Mouse (Mus musculus) liver, postnatal 0 days (tissue): ENCODE measurements around the gene Olfr1284. TPM values are rescaled to one million over a fixed set of nuclear protein-coding genes. Genes with fewer than 3 reads are reported as not detected.
"Not testable (repeated sequence)": the region's sequence is repeated elsewhere in the genome, so short reads cannot be mapped to it uniquely, and the experiment has no call there.

Experiments used
- ATAC-seq: fragments of 200-750 bp; cut with Nextera tagmentation; 2 replicates; pipeline ENCODE4 v1.8.0; 2017; ENCODE audit warnings: mild to moderate bottlenecking, moderate library complexity
- DNase-seq: peaks from one replicate; pipeline ENCODE4 v3.0.0-alpha.2; 2016
- H3K27ac ChIP-seq: fragments of 300-500 bp; sonication (generic); 2 replicates; pipeline ENCODE4 v1.5.1; 2014; ENCODE audit warnings: antibody characterized with exemption, moderate library complexity, mild to moderate bottlenecking, low read depth
- H3K27me3 ChIP-seq: fragments of 300-500 bp; sonication (generic); 2 replicates; pipeline ENCODE4 v1.6.1; 2014; ENCODE audit warnings: low read length, control low read depth, mixed read lengths; ENCODE audit not compliant: insufficient read depth
- H3K36me3 ChIP-seq: fragments of 300-500 bp; sonication (generic); replicated peaks from 2 replicates; pipeline ENCODE4 v1.6.1; 2014; ENCODE audit warnings: mild to moderate bottlenecking, control low read depth, low read length, moderate library complexity, mixed read lengths; ENCODE audit not compliant: insufficient read depth
- H3K4me1 ChIP-seq: fragments of 300-500 bp; sonication (generic); 2 replicates; pipeline ENCODE4 v1.6.1; 2014; ENCODE audit warnings: antibody characterized with exemption, mild to moderate bottlenecking, control low read depth; ENCODE audit not compliant: insufficient read depth
- H3K4me2 ChIP-seq: fragments of 300-500 bp; sonication (generic); 2 replicates; pipeline ENCODE4 v1.6.1; 2014; ENCODE audit warnings: low read depth, mild to moderate bottlenecking, low read length, moderate library complexity, mixed read lengths
- H3K4me3 ChIP-seq: fragments of 300-500 bp; sonication (generic); 2 replicates; pipeline ENCODE4 v1.5.1; 2014; ENCODE audit warnings: low read depth, low read length
- H3K9ac ChIP-seq: fragments of 300-500 bp; sonication (generic); replicated peaks from 2 replicates; pipeline ENCODE4 v1.6.1; 2014; ENCODE audit warnings: mild to moderate bottlenecking, moderate library complexity
- H3K9me3 ChIP-seq: fragments of 300-500 bp; sonication (generic); 2 replicates; pipeline ENCODE4 v1.6.1; 2016; ENCODE audit warnings: mild to moderate bottlenecking, control low read depth, low read length, mixed read lengths
- CTCF ChIP-seq: sonication (generic); IDR thresholded peaks from 2 replicates; pipeline ENCODE4 v1.5.1; 2016; ENCODE audit warnings: antibody characterized with exemption, low read depth
- EP300 ChIP-seq: IDR thresholded peaks from 2 replicates; pipeline ENCODE4 v1.6.1; 2016; ENCODE audit warnings: antibody characterized with exemption, low read depth, mild to moderate bottlenecking
- WGBS: fragments of 180-500 bp; shearing (Covaris S2); extraction: QIAGEN DNeasy Blood & Tissue Kit; methylation state at CpG from one replicate; pipeline ENCODE4 v1.1.7; 2014; ENCODE audit not compliant: insufficient replicate concordance; 5-methylcytosine and 5-hydroxymethylcytosine counted together
- polyA plus RNA-seq: library from polyadenylated mRNA; unstranded; fragments of >200 nt; fragmentation: Nextera tagmentation; extraction: Ambion mirVana; gene quantifications from 2 replicates; pipeline ENCODE4 v1.2.1, GENCODE M21; 2015

Olfr1284 gene
- not detected in 2 replicates for polyA plus RNA-seq

DNA sequence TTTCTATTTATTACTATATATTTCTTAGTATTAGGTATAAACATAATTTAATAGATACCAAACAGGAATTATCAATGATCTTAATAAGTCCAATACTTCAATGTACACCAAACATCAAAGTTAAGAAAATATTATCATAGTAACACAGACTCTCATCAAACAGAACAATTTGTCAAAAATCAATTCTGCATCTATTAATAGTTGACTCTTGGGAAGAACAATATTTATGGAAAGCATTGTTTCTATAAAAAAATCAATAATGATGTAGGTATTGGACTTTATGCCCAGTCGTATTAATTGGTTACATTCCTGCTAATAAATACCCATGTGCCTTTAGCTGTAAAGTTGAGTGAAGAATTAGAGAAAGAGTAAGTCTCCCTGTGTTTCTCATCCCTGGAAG lies at the start of gene Olfr1284:
Gene Olfr1284, plus strand, starts transcription at position 301 of the 400 bp plus-strand sequence.
- no peak for ATAC-seq

DNA sequence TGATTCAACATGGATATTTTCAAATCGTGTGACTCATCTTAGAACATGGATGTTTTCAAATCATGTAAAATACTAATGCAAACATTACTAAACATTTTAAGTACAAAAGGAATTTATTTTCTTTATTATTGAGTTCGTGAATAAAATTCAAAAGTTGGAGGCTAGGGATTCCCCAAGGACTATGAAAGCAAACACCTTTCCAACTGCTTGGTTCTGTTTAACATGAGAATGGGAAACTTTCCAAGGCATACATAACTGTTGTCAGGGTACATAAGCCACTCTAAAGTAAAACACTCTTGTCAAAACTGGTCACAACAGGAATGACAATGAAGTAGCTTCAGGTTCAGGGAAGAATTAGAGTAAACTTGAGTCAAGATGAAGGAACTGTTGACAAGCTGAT lies 49.1 kb upstream of the Olfr1284 start, which contains the start of gene Olfr1281:
Gene Olfr1281, plus strand, starts transcription at position 301 of the 400 bp plus-strand sequence.
- no peaks in the 10 kb centered on the region for H3K9me3 ChIP-seq
- no peaks in the 10 kb centered on the region for H3K4me1 ChIP-seq
- no peak for ATAC-seq
- H3K9ac ChIP-seq: no peak within 1 kb of the TSS
- 57% methylated on average over 2 of the region's 2 CpGs for WGBS
- DNase-seq: no peak
- no peak for TF ChIP-seq CTCF
- TF ChIP-seq EP300: no peak
- no peaks in the 10 kb centered on the region for H3K27me3 ChIP-seq
- H3K4me2 ChIP-seq: no peak within 1 kb of the TSS
- no peak within 1 kb of the TSS for H3K4me3 ChIP-seq
- H3K36me3 ChIP-seq: no peaks in the 10 kb centered on the region
- H3K27ac ChIP-seq: no peak within 1 kb of the TSS

More for the DNA sequence above, at the start of gene Olfr1284:
- no peak for TF ChIP-seq EP300
- TF ChIP-seq CTCF: no peak
- 78% methylated on average over 1 of the region's 1 CpGs for WGBS
- Histone ChIP-seq H3K4me3 (no peak within 1 kb of the TSS), H3K9me3 (no peaks in the 10 kb centered on the region), H3K27ac (no peak within 1 kb of the TSS), H3K36me3 (no peaks in the 10 kb centered on the region), H3K4me1 (no peaks in the 10 kb centered on the region), H3K4me2 (no peak within 1 kb of the TSS), H3K9ac (no peak within 1 kb of the TSS), H3K27me3 (no peaks in the 10 kb centered on the region)
- DNase-seq: no peak

DNA sequence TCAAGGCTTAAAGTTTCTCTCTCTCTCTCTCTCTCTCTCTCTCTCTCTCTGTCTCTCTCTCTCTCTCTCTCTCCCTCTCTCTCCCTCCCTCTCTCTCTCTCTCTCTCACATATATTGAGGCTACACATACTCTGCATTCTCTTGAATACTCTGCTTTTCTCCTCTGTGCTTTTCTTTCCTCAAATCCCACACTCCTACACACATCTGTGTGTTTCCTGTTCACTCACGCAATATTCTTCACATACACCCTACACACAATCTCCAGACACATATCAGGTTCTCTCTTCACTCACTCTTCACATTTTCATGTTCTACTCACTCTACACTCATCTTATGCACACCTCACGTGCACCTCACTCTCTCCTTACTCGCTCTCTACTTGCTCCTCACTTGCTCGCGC lies 41.6 kb upstream of the Olfr1284 start:
- H3K27me3 ChIP-seq, H3K4me2 ChIP-seq, H3K36me3 ChIP-seq, H3K9ac ChIP-seq, DNase-seq, ATAC-seq, H3K4me1 ChIP-seq, H3K27ac ChIP-seq, H3K9me3 ChIP-seq, H3K4me3 ChIP-seq: not testable (repeated sequence)
- WGBS: 77% methylated on average over 5 of the region's 5 CpGs

DNA sequence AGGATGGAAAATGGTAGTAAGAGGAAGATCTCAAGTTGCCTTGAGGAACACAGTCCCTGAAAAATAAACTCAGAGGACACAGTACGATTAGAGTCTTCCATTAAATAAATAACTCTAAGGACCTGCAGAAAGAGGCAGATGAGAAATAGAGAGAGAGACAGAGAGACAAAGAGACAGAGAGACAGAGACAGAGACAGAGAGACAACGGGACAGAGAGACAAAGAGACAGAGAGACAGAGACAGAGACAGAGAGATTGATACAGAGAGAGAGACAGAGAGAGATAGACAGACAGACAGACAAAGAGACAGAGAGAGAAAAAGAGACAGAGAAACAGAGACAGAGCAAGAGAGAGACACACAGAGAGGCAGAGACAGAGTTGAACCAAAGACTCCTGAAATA lies 39.3 kb upstream of the Olfr1284 start, which contains the start of gene Olfr1282:
Gene Olfr1282, minus strand, starts transcription at position 101 of the 400 bp plus-strand sequence.
- no peak for ATAC-seq
- H3K36me3 ChIP-seq: no peaks in the 10 kb centered on the region

DNA sequence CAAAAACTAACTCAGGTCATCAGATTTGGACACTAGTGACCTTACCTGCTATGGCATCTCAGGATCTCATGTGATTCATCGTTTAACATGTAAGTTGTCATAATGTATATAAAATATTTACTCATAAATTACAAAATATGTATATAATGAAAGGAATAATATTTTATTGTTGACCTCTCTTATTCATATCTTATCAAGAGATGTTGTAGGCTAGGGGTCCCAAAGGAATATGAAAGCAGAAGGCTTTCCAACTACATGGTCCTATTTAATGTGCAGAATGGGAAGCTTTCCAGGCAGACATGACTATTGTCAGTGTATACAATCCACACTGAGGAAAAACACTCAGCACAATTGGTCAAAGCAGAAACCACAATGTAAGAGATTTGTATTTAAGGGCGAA lies 8.8 kb upstream of the Olfr1284 start, which contains the start of gene Olfr1283:
Gene Olfr1283, plus strand, starts transcription at position 301 of the 400 bp plus-strand sequence.
- WGBS: 60% methylated on average over 2 of the region's 2 CpGs
- no peak within 1 kb of the TSS for H3K9ac ChIP-seq
- H3K4me3 ChIP-seq: no peak within 1 kb of the TSS
- no peaks in the 10 kb centered on the region for H3K36me3 ChIP-seq
- H3K4me2 ChIP-seq: no peak within 1 kb of the TSS
- H3K27ac ChIP-seq: no peak within 1 kb of the TSS
- H3K27me3 ChIP-seq: no peaks in the 10 kb centered on the region
- no peaks in the 10 kb centered on the region for H3K9me3 ChIP-seq
- H3K4me1 ChIP-seq: no peaks in the 10 kb centered on the region
- TF ChIP-seq CTCF (no peak), EP300 (no peak)
- DNase-seq (no peak), ATAC-seq (no peak)

More for the DNA sequence above, 39.3 kb upstream of the Olfr1284 start, which contains the start of gene Olfr1282:
- no peak for DNase-seq
- H3K9me3 ChIP-seq: no peaks in the 10 kb centered on the region
- no peak within 1 kb of the TSS for H3K27ac ChIP-seq
- no peaks in the 10 kb centered on the region for H3K4me1 ChIP-seq
- H3K4me2 ChIP-seq: no peak within 1 kb of the TSS
- no peak for TF ChIP-seq EP300
- H3K4me3 ChIP-seq: no peak within 1 kb of the TSS
- H3K27me3 ChIP-seq: no peaks in the 10 kb centered on the region
- no peak within 1 kb of the TSS for H3K9ac ChIP-seq
- WGBS: 58% methylated on average over 2 of the region's 2 CpGs

DNA sequence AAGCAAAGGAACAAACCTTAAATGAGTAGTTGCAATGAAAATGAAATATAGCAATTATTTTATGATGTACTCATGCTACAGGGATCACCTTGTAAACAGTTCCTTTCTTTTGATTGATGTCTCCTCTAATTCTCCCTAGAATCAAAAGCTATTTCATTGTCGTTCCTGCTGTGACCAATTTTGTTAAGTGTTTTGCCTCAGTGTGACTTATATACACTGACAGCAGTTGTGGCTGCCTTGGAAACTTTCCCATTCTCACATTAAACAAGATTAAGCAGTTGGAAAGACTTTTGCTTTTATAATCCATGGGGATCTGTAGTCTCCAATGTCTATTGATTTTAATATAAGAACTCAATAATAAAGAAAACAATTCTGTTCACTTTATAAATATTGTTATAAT lies 47.6 kb downstream of the Olfr1284 start, which contains the start of gene Olfr1286:
Gene Olfr1286, minus strand, starts transcription at position 185 of the 400 bp plus-strand sequence.
- no peak for ATAC-seq
- 71% methylated on average over 1 of the region's 1 CpGs for WGBS

More for the DNA sequence above, 47.6 kb downstream of the Olfr1284 start, which contains the start of gene Olfr1286:
- Histone ChIP-seq H3K4me1 (no peaks in the 10 kb centered on the region), H3K36me3 (no peaks in the 10 kb centered on the region), H3K4me2 (no peak within 1 kb of the TSS), H3K4me3 (no peak within 1 kb of the TSS), H3K9ac (no peak within 1 kb of the TSS), H3K9me3 (no peaks in the 10 kb centered on the region), H3K27ac (no peak within 1 kb of the TSS), H3K27me3 (no peaks in the 10 kb centered on the region)
- TF ChIP-seq EP300: no peak
- TF ChIP-seq CTCF: no peak
- no peak for DNase-seq

Other genes with a start within 250 kb of the Olfr1284 start
- gene Gm15130, start 222.6 kb upstream of the Olfr1284 start, polyA plus RNA-seq: not detected in 2 replicates
- not detected in 2 replicates for gene 4930430A15Rik, start 145.9 kb upstream of the Olfr1284 start, polyA plus RNA-seq
- gene Olfr1275, start 140.2 kb upstream of the Olfr1284 start, polyA plus RNA-seq: not detected in 2 replicates
- not detected in 2 replicates for gene Olfr1276, start 121.0 kb upstream of the Olfr1284 start, polyA plus RNA-seq
- gene Olfr1277, start 101.4 kb upstream of the Olfr1284 start, polyA plus RNA-seq: not detected in 2 replicates
- gene Olfr1278, start 85.4 kb upstream of the Olfr1284 start, polyA plus RNA-seq: not detected in 2 replicates
- not detected in 2 replicates for gene Olfr1279, start 74.9 kb upstream of the Olfr1284 start, polyA plus RNA-seq
- gene Olfr1280, start 61.5 kb upstream of the Olfr1284 start, polyA plus RNA-seq: not detected in 2 replicates
- gene Olfr1281, start 49.0 kb upstream of the Olfr1284 start, polyA plus RNA-seq: not detected in 2 replicates
- gene Olfr1282, start 39.4 kb upstream of the Olfr1284 start, polyA plus RNA-seq: not detected in 2 replicates
- gene Olfr1283, start 8.7 kb upstream of the Olfr1284 start, polyA plus RNA-seq: not detected in 2 replicates
- not detected in 2 replicates for gene Olfr1286, start 47.6 kb downstream of the Olfr1284 start, polyA plus RNA-seq
- gene Olfr1287, start 73.6 kb downstream of the Olfr1284 start, polyA plus RNA-seq: not detected in 2 replicates
- gene Olfr1288, start 98.6 kb downstream of the Olfr1284 start, polyA plus RNA-seq: not detected in 2 replicates
- not detected in 2 replicates for gene Olfr1289, start 105.3 kb downstream of the Olfr1284 start, polyA plus RNA-seq
- not detected in 2 replicates for gene Olfr1290, start 118.3 kb downstream of the Olfr1284 start, polyA plus RNA-seq
- gene Olfr1291-ps1, start 121.7 kb downstream of the Olfr1284 start, polyA plus RNA-seq: not detected in 2 replicates
- not detected in 2 replicates for gene Olfr1293-ps, start 149.7 kb downstream of the Olfr1284 start, polyA plus RNA-seq
- gene Olfr1294, start 164.8 kb downstream of the Olfr1284 start, polyA plus RNA-seq: not detected in 2 replicates
- not detected in 2 replicates for gene Olfr1295, start 194.2 kb downstream of the Olfr1284 start, polyA plus RNA-seq